In the genomic region with DNA sequence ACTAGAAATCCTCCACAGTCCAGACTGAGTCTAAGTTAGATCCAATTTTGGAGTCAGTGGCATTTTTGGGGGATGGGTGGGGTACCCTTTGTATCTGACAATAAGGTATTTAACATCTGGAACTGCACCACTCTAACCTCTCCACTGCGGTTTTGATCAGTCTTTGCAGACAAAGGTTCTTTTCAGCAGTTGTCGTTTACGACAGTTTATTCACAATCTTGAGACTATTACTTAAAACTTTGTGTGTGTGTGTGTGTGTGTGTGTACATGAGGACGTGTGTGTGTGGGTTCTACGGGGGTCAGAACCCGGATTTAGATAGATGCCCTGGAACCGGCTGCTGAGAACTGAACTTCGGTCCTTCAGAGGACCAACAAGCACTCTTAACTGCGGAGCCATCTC, we compare ENCODE assay signal across 9 mouse cellular contexts. TPM values are rescaled to one million over a fixed set of nuclear protein-coding genes. Genes with fewer than 3 reads are reported as not detected.
A peak's percentile ranks its signal among the peaks of the same experiment; 100 is the strongest.
DNase-seq lines count a peak whose midpoint lies in the region; ATAC-seq and TF ChIP-seq lines count a peak whose summit lies in the region.
"Had no signal": no experiment of that assay in that cellular context is flagged by ENCODE, and none has a peak within 500 bp of the region (broad histone marks: within the 10 kb centered on the region; RNA-seq: fewer than 3 reads in every experiment).

No protein-coding gene starts in this region.

- H3K27ac ChIP-seq in heart, embryonic 16.5 days (ENCODE audit: low read length) = peak overlapping the region; percentile 97
- peak overlapping the region; percentile 61 for H3K27ac ChIP-seq in liver, adult 2 months (replicated peaks; ENCODE audit: insufficient read depth, low read depth, low read length)

- peaks cover 3% of the 10 kb centered on the region; the same call in 1 of the 2 replicates for H3K79me2 ChIP-seq in liver, adult 2 months (ENCODE audit: control insufficient read depth, insufficient read depth, low read length)

- peak overlapping the region; percentile 99 for H3K9ac ChIP-seq in heart, embryonic 16.5 days (ENCODE audit: low read length)
- H3K9ac ChIP-seq in liver, adult 2 months (ENCODE audit: low read depth, low read length) = peak overlapping the region; percentile 62

- no peaks in the 10 kb centered on the region for H3K27me3 ChIP-seq in heart, embryonic 16.5 days (ENCODE audit: control insufficient read depth, insufficient read depth, low read length)
- no peaks in the 10 kb centered on the region for H3K27me3 ChIP-seq in liver, adult 2 months (ENCODE audit: control insufficient read depth, insufficient read depth, low read length)
- H3K27me3 ChIP-seq: Patski had no signal

- TF ChIP-seq CTCF in liver, adult 2 months (IDR thresholded peaks at IDR 0.05; ENCODE audit: low read depth, low read length) = no peak

- peak overlapping the region; percentile 98 for H3K4me3 ChIP-seq in heart, embryonic 16.5 days (ENCODE audit: low read length)
- H3K4me3 ChIP-seq in liver, adult 2 months (ENCODE audit: insufficient read depth, low read depth, low read length) = peak overlapping the region; percentile 68

- H3K4me2 ChIP-seq in heart, embryonic 16.5 days (ENCODE audit: low read depth, low read length) = peak overlapping the region; percentile 69

- DNase-seq in cerebellum, adult 11 months = peak; percentile 20
- DNase-seq in cerebellum, adult 11-12 months = no peak
- peak; percentile 63 for DNase-seq in 3T3-L1 (ENCODE audit: low read depth, low spot score)
- peak; percentile 9 for DNase-seq in embryo, embryonic 10 days (ENCODE audit: low spot score)
- DNase-seq in liver, adult 2 months (ENCODE audit: extremely low read depth, low read depth, low spot score) = no peak
- DNase-seq in neural tube, embryonic 10.5 days (ENCODE audit: extremely low spot score, low spot score) = peak; percentile 24
- no peak for DNase-seq in left cerebral cortex, postnatal 4 days

- H3K9me3 ChIP-seq in heart, embryonic 16.5 days (replicated peaks; ENCODE audit: control insufficient read depth, low read length) = no peaks in the 10 kb centered on the region

- intact Hi-C loops in left cerebral cortex, postnatal 4 days (cut with DNase I) = loop anchor here (10.0 kb wide), 1 partner anchor 71 kb away; no protein-coding TSS in a partner anchor

- no peak for TF ChIP-seq POLR2A in liver, adult 2 months (IDR thresholded peaks at IDR 0.05; ENCODE audit: extremely low read depth, insufficient read depth, low read length)

- no peaks in the 10 kb centered on the region for H3K36me3 ChIP-seq in heart, embryonic 16.5 days (ENCODE audit: control insufficient read depth, insufficient read depth)
- H3K36me3 ChIP-seq in liver, adult 2 months (ENCODE audit: control insufficient read depth, insufficient read depth, low read length) = no peaks in the 10 kb centered on the region; the same call in 1 of the 2 replicates

- 12% methylated on average over 9 of the region's 9 CpGs for WGBS in heart, embryonic 16.5 days
- 7% methylated on average over 9 of the region's 9 CpGs for WGBS in liver, adult 2 months

- ATAC-seq in heart, embryonic 16.5 days (replicated peaks; ENCODE audit: extremely low read depth, insufficient read depth, low FRiP score) = no peak; the same call in 1 of the 2 replicates

- H3K4me1 ChIP-seq in heart, embryonic 16.5 days (ENCODE audit: control insufficient read depth, insufficient read depth, low read length) = peaks cover 8% of the 10 kb centered on the region
- peaks cover 5% of the 10 kb centered on the region; the same call in 1 of the 2 replicates for H3K4me1 ChIP-seq in liver, adult 2 months (ENCODE audit: control insufficient read depth, insufficient read depth, low read length)

RNA-seq across cellular contexts. Expression of a gene that starts 0.9 kb away (rescaled TPM):
- polyA plus RNA-seq in heart, embryonic 16.5 days (2015; fragmentation: Nextera tagmentation; extraction: Ambion mirVana) = 14.0 and 15.4 TPM in 2 replicates
- 38.0 and 40.5 TPM in 2 replicates for total RNA-seq in liver, adult 2 months (2014; rRNA removed)
- 2.2 and 2.3 TPM in 2 replicates for polyA plus RNA-seq in liver, adult 2 months (2012; rRNA removed)
- total RNA-seq in left cerebral cortex, postnatal 4 days (2021) = 10 to 100 TPM; 59.5 to 63.3 TPM

RNA-seq across cellular contexts. Expression of a gene that starts 51.9 kb away (rescaled TPM):
- 6.6 and 7.2 TPM in 2 replicates for polyA plus RNA-seq in heart, embryonic 16.5 days (2015; fragmentation: Nextera tagmentation; extraction: Ambion mirVana)
- total RNA-seq in liver, adult 2 months (2014; rRNA removed) = 1.8 and 2.5 TPM in 2 replicates
- polyA plus RNA-seq in liver, adult 2 months (2012; rRNA removed) = 0.31 and 0.54 TPM in 2 replicates
- 1 to 10 TPM; 7.5 to 8.0 TPM for total RNA-seq in left cerebral cortex, postnatal 4 days (2021)

Comparison
In these comparisons a context has a peak if more than half of its experiments do, and no peak if none do; other contexts are left out.
1. DNase-seq: peak in cerebellum, adult 11 months (single experiment), 3T3-L1 (single experiment), embryo, embryonic 10 days (single experiment) and neural tube, embryonic 10.5 days (single experiment); none in cerebellum, adult 11-12 months (single experiment), liver, adult 2 months (single experiment) and left cerebral cortex, postnatal 4 days (single experiment).